Mouse (Mus musculus) myocyte (in vitro differentiated cells): ENCODE measurements at regions not wholly inside any gene's neighbourhood (a gene's known extent, or its start where the extent isn't known, plus 50 kb on each side); places are given as distances from the start of the nearest gene placed in this dataset.

Experiments
- CEBPB ChIP-seq: IDR thresholded peaks from 2 replicates; pipeline ENCODE4 v1.6.1; 2011; ENCODE audit warnings: mild to moderate bottlenecking, moderate library complexity; ENCODE audit not compliant: poor library complexity, insufficient read depth, severe bottlenecking
- E2F4 ChIP-seq: IDR thresholded peaks from one replicate; pipeline ENCODE4 v1.6.1; 2011; ENCODE audit warnings: mild to moderate bottlenecking, control low read depth, moderate library complexity; ENCODE audit not compliant: insufficient read depth
- MAX ChIP-seq: IDR thresholded peaks from one replicate; pipeline ENCODE4 v1.6.1; 2011; ENCODE audit warnings: low read depth, mild to moderate bottlenecking, control low read depth
- MYOD1 ChIP-seq, 3 experiments: IDR thresholded peaks; one replicate each; pipeline ENCODE4 v1.6.1; 2011; ENCODE audit warnings: control low read depth in 2 of 3, low read depth in 2 of 3, mild to moderate bottlenecking in 2 of 3, moderate library complexity in 1 of 3; ENCODE audit not compliant: insufficient read length in 2 of 3, control insufficient read depth in 1 of 3
- MYOG ChIP-seq, 3 experiments: IDR thresholded peaks; one replicate each; pipeline ENCODE4 v1.6.1; 2011; ENCODE audit warnings: control low read depth in 2 of 3, low read depth in 2 of 3, mild to moderate bottlenecking in 2 of 3; ENCODE audit not compliant: insufficient read length in 2 of 3, control insufficient read depth in 1 of 3, insufficient read depth in 1 of 3
- POLR2A ChIP-seq: IDR thresholded peaks from one replicate; pipeline ENCODE4 v1.6.1; 2011; ENCODE audit warnings: low read depth, mild to moderate bottlenecking, control low read depth, moderate library complexity; ENCODE audit not compliant: insufficient read length
- POLR2AphosphoS2 ChIP-seq: IDR thresholded peaks from one replicate; pipeline ENCODE4 v1.6.1; 2011; ENCODE audit warnings: low read depth, control low read depth; ENCODE audit not compliant: insufficient read length
- REST ChIP-seq: IDR thresholded peaks from one replicate; pipeline ENCODE4 v1.6.1; 2011; ENCODE audit warnings: mild to moderate bottlenecking, control low read depth, moderate library complexity; ENCODE audit not compliant: insufficient read depth, insufficient read length
- SRF ChIP-seq: IDR thresholded peaks from one replicate; pipeline ENCODE4 v1.6.1; 2011; ENCODE audit warnings: low read depth; ENCODE audit not compliant: control insufficient read depth, insufficient read length
- TCF12 ChIP-seq: IDR thresholded peaks from one replicate; pipeline ENCODE4 v1.6.1; 2011; ENCODE audit warnings: mild to moderate bottlenecking, control low read depth; ENCODE audit not compliant: poor library complexity, insufficient read depth, severe bottlenecking
- TCF3 ChIP-seq: IDR thresholded peaks from one replicate; pipeline ENCODE4 v1.6.1; 2011; ENCODE audit warnings: low read depth, control low read depth; ENCODE audit not compliant: insufficient read length
- USF1 ChIP-seq: IDR thresholded peaks from one replicate; pipeline ENCODE4 v1.6.1; 2011; ENCODE audit warnings: low read depth, mild to moderate bottlenecking, control low read depth, moderate library complexity

GRCm38 (mm10) chr7:35941086-35941485 lies 138.3 kb upstream of the Zfp507 start:
- TF ChIP-seq TCF12 (no peak), E2F4 (no peak), POLR2A (no peak), MAX (no peak), USF1 (no peak), POLR2AphosphoS2 (no peak), MYOG (IDR thresholded peaks at IDR 0.05; ENCODE audit: control insufficient read depth in 1 of 3, insufficient read depth in 1 of 3, insufficient read length in 2 of 3, low read depth in 2 of 3) (no peak), CEBPB (no peak), TCF3 (no peak), MYOD1 (IDR thresholded peaks at IDR 0.05; ENCODE audit: control insufficient read depth in 1 of 3, insufficient read length in 2 of 3, low read depth in 2 of 3) (no peak), REST (no peak), SRF (no peak)
